Mouse (Mus musculus) midbrain, embryonic 16.5 days (tissue): ENCODE results near the gene Cyp39a1. TPM values are rescaled to one million over a fixed set of nuclear protein-coding genes. Genes with fewer than 3 reads are reported as not detected.

Experiments
- ATAC-seq: fragments of 200-750 bp; cut with Nextera tagmentation; 2 replicates; pipeline ENCODE4 v1.8.0; 2017; ENCODE audit warnings: moderate TSS enrichment
- H3K27ac ChIP-seq: fragments of 300-500 bp; sonication (generic); 2 replicates; pipeline ENCODE4 v1.5.1; 2014; ENCODE audit warnings: mild to moderate bottlenecking, low read length, mixed read lengths
- H3K27me3 ChIP-seq: fragments of 300-500 bp; sonication (generic); 2 replicates; pipeline ENCODE4 v1.6.1; 2014; ENCODE audit warnings: low read depth, low read length, mixed read lengths; ENCODE audit not compliant: control insufficient read depth, insufficient read depth
- H3K36me3 ChIP-seq: fragments of 300-500 bp; sonication (generic); 2 replicates; pipeline ENCODE4 v1.6.1; 2014; ENCODE audit warnings: mild to moderate bottlenecking, low read length, moderate library complexity, mixed read lengths; ENCODE audit not compliant: control insufficient read depth, insufficient read depth
- H3K4me1 ChIP-seq: fragments of 300-500 bp; sonication (generic); 2 replicates; pipeline ENCODE4 v1.6.1; 2014; ENCODE audit warnings: mild to moderate bottlenecking, low read length, mixed read lengths; ENCODE audit not compliant: control insufficient read depth, insufficient read depth
- H3K4me2 ChIP-seq: fragments of 300-500 bp; sonication (generic); 2 replicates; pipeline ENCODE4 v1.6.1; 2014; ENCODE audit warnings: mild to moderate bottlenecking, low read length, mixed read lengths
- H3K4me3 ChIP-seq: fragments of 300-500 bp; sonication (generic); 2 replicates; pipeline ENCODE4 v1.5.1; 2014; ENCODE audit warnings: low read depth, mild to moderate bottlenecking, low read length, moderate library complexity, mixed read lengths
- H3K9ac ChIP-seq: fragments of 300-500 bp; sonication (generic); 2 replicates; pipeline ENCODE4 v1.6.1; 2014; ENCODE audit warnings: low read depth, low read length, mixed read lengths
- H3K9me3 ChIP-seq: fragments of 300-500 bp; sonication (generic); replicated peaks from 2 replicates; pipeline ENCODE4 v1.6.1; 2014; ENCODE audit warnings: mild to moderate bottlenecking, low read length, mixed read lengths; ENCODE audit not compliant: control insufficient read depth, poor library complexity, severe bottlenecking
- WGBS: fragments of 180-500 bp; shearing (Covaris S2); extraction: QIAGEN DNeasy Blood & Tissue Kit; methylation state at CpG from one replicate; pipeline ENCODE4 v1.1.7; 2014; 5-methylcytosine and 5-hydroxymethylcytosine counted together
- polyA plus RNA-seq: library from polyadenylated mRNA; unstranded; fragments of >200 nt; fragmentation: Nextera tagmentation; extraction: Ambion mirVana; gene quantifications from 2 replicates; pipeline ENCODE4 v1.2.1, GENCODE M21; 2015

Gene Cyp39a1
- polyA plus RNA-seq, 1 experiment from 2014 or later: 7.6 TPM

DNA sequence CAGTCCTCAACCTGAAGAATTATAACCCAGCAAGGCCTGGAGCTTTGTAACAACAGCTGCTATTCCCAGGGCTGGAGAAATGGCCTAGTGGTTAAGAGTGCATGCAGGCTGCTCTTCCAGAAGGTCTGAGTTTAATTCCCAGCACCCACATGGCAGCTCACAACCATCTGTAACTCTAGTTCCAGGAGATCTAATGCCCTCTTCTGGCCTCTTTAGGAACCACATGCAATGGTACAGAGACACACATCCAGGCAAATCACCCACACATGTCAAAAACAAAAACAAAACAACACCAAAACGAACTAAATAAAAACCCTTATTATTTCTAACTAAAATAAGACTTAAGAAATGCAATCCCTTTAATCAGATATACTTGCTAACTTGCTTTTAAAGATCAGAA is 26.4 kb upstream of the Cyp39a1 start:
- WGBS: 82% methylated on average over 1 of the region's 1 CpGs
- Histone ChIP-seq H3K9me3 (peaks cover 3% of the 10 kb centered on the region; the same call in 1 of the 2 replicates), H3K9ac (no peak overlapping the region), H3K27me3 (no peaks in the 10 kb centered on the region), H3K4me1 (no peaks in the 10 kb centered on the region), H3K36me3 (peaks cover 29% of the 10 kb centered on the region), H3K27ac (no peak overlapping the region), H3K4me2 (no peak overlapping the region), H3K4me3 (no peak overlapping the region)
- no peak for ATAC-seq

- no peaks in the 10 kb centered on the region for H3K27me3 ChIP-seq
- ATAC-seq: no peak
- no peaks in the 10 kb centered on the region for H3K4me1 ChIP-seq
- H3K36me3 ChIP-seq: peaks cover 37% of the 10 kb centered on the region
- H3K9me3 ChIP-seq: no peaks in the 10 kb centered on the region
- H3K4me3 ChIP-seq: no peak overlapping the region
- H3K9ac ChIP-seq: no peak overlapping the region
- H3K4me2 ChIP-seq: no peak overlapping the region
- 75% methylated on average over 7 of the region's 7 CpGs for WGBS
- no peak overlapping the region for H3K27ac ChIP-seq
These were observed 24.0 kb upstream of the Cyp39a1 start for GRCm38 (mm10) chr17:43643191-43643590.

DNA sequence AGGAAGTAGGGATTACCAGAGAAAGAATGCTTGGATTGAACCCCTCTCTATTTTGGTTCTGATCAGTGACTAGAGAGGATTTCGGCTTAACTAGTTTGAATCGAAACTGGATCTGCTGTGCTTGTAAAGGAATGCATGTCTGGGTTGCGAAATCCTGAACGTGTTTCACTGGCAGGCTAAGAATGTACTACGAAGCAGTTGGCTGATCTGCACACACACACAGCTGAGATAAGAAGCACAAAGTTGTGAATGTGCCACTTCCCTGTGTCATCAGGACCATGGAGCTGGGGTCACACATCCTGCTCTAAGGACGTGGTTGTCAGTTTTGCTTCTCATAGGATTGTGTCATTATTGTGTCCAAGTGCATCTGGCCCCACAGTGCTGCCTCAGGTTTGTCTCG is 22.9 kb upstream of the Cyp39a1 start:
- Histone ChIP-seq H3K4me2 (no peak overlapping the region), H3K27ac (no peak overlapping the region), H3K4me3 (no peak overlapping the region), H3K9ac (no peak overlapping the region), H3K9me3 (no peaks in the 10 kb centered on the region), H3K36me3 (peaks cover 37% of the 10 kb centered on the region), H3K4me1 (no peaks in the 10 kb centered on the region), H3K27me3 (no peaks in the 10 kb centered on the region)
- WGBS: 79% methylated on average over 7 of the region's 7 CpGs
- no peak for ATAC-seq

GRCm38 (mm10) chr17:43645136-43645535 is 22.1 kb upstream of the Cyp39a1 start:
- Histone ChIP-seq H3K36me3 (peaks cover 39% of the 10 kb centered on the region), H3K4me1 (no peaks in the 10 kb centered on the region), H3K27ac (no peak overlapping the region), H3K9ac (no peak overlapping the region), H3K9me3 (no peaks in the 10 kb centered on the region), H3K4me2 (no peak overlapping the region), H3K27me3 (no peaks in the 10 kb centered on the region), H3K4me3 (no peak overlapping the region)
- WGBS: 95% methylated on average over 3 of the region's 3 CpGs
- no peak for ATAC-seq

- Histone ChIP-seq H3K27me3 (no peaks in the 10 kb centered on the region), H3K27ac (no peak overlapping the region), H3K4me3 (no peak overlapping the region), H3K4me2 (no peak overlapping the region), H3K9ac (no peak overlapping the region), H3K4me1 (no peaks in the 10 kb centered on the region), H3K9me3 (no peaks in the 10 kb centered on the region), H3K36me3 (peaks cover 40% of the 10 kb centered on the region)
- no peak for ATAC-seq
- 46% methylated on average over 5 of the region's 5 CpGs for WGBS
These were observed 20.3 kb upstream of the Cyp39a1 start for GRCm38 (mm10) chr17:43646925-43647324.

GRCm38 (mm10) chr17:43649641-43650436 is 17.4 kb upstream of the Cyp39a1 start:
- no peaks in the 10 kb centered on the region for H3K4me1 ChIP-seq
- H3K27me3 ChIP-seq: no peaks in the 10 kb centered on the region
- no peaks in the 10 kb centered on the region for H3K9me3 ChIP-seq
- no peak overlapping the region for H3K27ac ChIP-seq
- no peak for ATAC-seq
- no peak overlapping the region for H3K9ac ChIP-seq
- H3K4me3 ChIP-seq: no peak overlapping the region
- 75% methylated on average over 10 of the region's 10 CpGs for WGBS
- peaks cover 31% of the 10 kb centered on the region for H3K36me3 ChIP-seq
- no peak overlapping the region for H3K4me2 ChIP-seq

DNA sequence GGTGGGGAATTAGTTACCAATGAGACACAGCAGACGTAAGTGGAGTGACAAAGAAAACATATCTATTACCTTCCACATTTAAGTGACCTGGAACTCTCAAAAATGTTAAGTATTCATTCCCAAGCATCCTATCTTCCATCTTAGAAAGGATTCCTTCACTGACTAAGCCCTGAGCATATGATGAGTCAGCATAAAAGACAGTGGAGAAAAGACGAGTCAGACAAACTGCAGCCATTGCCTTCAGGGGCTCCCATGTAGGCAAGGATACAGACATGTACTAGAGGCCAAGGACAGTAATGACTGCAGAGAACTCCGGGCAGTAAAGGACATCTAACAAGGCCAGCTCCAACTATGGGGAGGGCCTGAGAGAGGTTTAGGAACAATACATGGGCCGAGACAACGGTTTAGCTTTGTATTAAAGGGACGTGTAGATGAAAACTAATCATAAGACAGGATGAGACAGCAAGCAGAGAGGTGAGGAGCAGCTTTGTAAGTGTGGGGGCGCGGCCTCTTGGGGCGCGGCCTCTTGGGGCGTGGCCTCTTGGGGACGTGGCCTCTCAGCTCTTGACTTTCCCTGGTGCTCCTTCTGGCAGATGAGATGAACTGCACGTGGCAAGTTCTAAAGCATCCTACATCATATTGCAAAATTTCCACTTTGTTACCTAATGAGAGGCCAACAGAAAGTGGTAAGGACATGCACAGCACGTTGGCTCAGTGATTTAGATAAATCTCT is 15.7 kb upstream of the Cyp39a1 start:
- no peak overlapping the region for H3K9ac ChIP-seq
- no peaks in the 10 kb centered on the region for H3K9me3 ChIP-seq
- H3K36me3 ChIP-seq: peaks cover 18% of the 10 kb centered on the region
- H3K27me3 ChIP-seq: no peaks in the 10 kb centered on the region
- no peak overlapping the region for H3K4me3 ChIP-seq
- no peak overlapping the region for H3K27ac ChIP-seq
- WGBS: 74% methylated on average over 14 of the region's 14 CpGs
- H3K4me2 ChIP-seq: no peak overlapping the region
- no peak for ATAC-seq
- no peaks in the 10 kb centered on the region for H3K4me1 ChIP-seq

- Histone ChIP-seq H3K9ac (peak within 1 kb of the TSS; percentile 88), H3K27me3 (no peaks in the 10 kb centered on the region), H3K4me3 (peak within 1 kb of the TSS; percentile 68), H3K4me2 (peak within 1 kb of the TSS; percentile 84), H3K27ac (peak within 1 kb of the TSS; percentile 75), H3K4me1 (peaks cover 18% of the 10 kb centered on the region), H3K36me3 (peaks cover 4% of the 10 kb centered on the region; the same call in 1 of the 2 replicates), H3K9me3 (no peaks in the 10 kb centered on the region)
- under 1% methylated on average over 40 of the region's 41 CpGs for WGBS
- peak; percentile 97 for ATAC-seq
These were observed 492 bp upstream of the Cyp39a1 start, which contains the start of gene Slc25a27 for GRCm38 (mm10) chr17:43666576-43667289. Gene Slc25a27 (minus strand): TSS chr17:43667214.
